Mouse (Mus musculus): ENCODE measurements around the gene Natd1.
A peak's percentile ranks its signal among the peaks of the same experiment; 100 is the strongest.

DNA sequence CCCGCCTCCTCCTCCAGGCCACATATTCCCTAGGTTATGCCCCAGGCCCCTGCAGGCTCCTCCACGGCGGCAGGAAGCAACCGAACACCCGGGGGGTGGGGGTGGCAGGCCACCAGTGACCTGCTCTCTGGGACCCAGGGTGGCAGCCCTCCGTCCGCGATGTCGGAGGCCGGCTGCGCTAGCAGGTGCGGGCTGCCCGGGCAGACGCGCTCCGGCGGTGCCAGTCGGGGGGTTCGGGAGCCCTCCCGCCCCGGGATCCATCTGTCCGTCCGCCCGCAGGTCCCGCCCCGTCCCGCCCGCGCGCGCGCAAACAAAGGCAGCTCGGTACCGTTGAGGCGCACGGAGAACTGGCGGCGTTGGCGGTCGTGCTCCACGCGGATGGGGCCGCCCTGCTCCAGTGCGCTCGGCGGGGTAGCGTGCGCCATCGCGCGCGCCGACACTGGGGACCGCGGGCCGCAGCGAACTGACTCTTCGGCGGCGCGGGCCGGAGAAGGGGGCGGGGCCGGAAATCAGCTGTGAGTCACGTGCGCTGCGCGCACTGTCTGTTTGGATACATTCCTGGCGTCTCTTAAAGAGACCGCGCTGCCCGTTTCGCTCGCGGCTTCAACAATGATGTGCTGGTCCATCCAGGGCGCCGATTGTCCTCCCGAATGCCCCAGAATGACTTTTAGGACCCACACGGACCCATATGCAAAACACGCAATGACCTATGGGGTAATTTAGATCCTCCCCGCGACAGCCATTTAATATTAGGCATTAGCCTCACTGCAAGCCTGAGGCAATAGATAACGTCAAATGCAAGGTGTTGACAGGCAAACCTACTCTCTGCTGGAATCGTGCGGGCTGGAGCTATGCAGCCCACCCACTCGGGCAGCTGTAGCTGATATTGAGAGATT lies 1.0 kb downstream of the Natd1 start:
- TF ChIP-seq CTCF (conservative IDR thresholded peaks at IDR 0.05; ENCODE audit: insufficient read depth, insufficient read length, low read depth, low read length): no peak
- TF ChIP-seq POLR2A (IDR thresholded peaks at IDR 0.05; ENCODE audit: low read depth, low read length): peak; percentile 54

All from kidney, adult 2 months (tissue).